Mouse (Mus musculus) urinary bladder, postnatal 36 days (tissue): Measurements from ENCODE around the gene Pik3c2a.

Source experiments
- DNase-seq, 2 experiments: peaks; one replicate each; pipeline ENCODE4 v3.0.0; 2022; ENCODE audit warnings: low spot score in 2 of 2, mixed read lengths in 1 of 2

Pik3c2a gene

DNA sequence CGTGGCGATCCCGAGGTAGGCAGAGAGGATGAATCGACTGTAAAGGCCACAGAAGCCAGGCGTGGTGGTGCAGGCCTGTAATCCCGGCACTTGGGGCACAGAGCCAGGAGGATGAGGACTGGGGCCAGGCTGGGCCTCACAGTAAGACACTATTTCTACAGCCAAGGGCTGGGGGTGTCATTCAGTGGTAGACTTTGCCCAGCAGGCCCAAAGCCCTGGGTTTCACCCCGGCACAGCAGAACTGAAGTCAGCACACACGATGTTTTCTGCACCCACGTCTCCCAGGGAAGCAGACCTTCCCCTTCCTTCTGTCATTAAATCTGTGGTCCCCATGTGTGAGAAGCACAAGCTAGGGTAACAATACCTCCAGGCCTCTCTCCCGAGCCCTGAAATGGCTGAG lies 144.9 kb downstream of the Pik3c2a start:
- no peak for DNase-seq

DNA sequence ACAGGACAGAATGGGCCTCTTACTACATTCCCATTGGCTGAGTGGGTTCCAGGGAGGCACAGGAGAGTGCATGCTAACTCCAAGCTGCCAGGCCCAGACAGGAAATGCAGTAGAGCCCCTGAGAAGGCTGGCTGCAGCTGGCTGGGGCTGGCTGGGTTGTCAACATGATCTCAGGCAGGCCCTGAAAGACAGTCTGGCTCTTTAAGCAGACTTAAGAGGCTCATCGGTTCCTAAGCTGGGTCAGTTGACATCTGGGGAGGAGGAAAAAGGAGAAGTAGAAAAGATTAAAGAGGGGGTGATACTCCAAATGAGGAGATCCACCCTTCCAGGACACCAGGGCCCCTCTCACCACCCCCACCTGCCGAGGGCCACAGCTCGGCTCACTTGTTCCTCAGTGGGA lies 148.3 kb downstream of the Pik3c2a start:
- no peak for DNase-seq

DNA sequence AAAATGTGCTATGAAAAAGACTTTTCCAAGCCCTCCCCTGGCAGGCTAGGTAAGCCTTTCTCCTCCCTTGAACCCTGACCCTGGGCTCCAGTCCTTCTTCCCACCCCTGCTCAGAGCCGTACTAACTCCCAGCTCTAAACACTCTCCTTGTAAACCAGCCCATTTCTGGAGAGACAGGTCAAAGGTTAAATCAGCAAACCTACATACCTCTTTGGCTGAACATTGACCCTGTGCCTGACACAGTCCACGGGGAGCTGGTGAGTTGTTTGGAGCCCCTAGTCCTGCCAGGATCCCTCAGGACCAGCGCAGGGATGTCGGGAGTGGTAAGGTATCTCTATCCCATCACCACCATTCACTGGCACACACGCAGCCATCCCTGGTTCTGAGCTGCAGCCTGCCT lies 150.9 kb downstream of the Pik3c2a start:
- no peak for DNase-seq

DNA sequence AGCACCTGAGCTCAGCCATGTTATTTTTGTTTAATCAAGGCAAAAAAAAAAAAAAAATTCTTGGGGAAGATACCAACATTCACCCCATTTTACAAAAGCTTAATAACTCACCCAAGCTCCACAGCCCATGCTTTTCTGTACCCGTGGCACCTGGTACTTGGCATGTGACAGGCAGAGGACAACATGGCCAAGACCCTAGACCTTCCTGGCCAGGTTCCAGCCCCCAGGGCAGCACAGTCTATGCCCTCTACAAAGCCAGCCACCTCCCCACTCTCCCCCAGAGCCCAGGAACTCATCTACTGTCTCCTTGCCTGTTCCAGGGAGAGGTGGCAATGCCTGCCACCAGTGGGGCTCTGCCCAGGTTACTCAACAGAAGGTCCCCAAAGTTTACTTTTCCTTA lies 152.7 kb downstream of the Pik3c2a start:
- no peak for DNase-seq

DNA sequence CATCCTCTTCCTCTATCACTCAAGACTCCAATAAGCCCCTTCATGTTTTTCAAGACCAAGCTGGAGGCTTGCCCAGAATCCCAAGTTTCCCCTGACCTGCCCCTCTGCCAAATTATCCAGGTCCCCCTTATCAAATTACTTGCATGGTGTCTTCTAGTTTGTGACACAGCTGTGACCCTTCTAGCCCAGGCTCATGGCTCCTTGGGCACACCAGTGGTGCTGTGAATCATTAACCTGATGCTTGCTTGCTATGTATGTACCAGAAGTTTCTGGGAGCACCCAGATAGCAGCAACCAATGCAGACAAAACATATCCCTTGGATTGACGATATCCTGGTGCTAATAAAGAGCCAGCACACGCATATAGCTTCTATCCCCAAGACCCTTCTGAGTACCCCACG lies 154.3 kb downstream of the Pik3c2a start:
- no peak for DNase-seq

DNA sequence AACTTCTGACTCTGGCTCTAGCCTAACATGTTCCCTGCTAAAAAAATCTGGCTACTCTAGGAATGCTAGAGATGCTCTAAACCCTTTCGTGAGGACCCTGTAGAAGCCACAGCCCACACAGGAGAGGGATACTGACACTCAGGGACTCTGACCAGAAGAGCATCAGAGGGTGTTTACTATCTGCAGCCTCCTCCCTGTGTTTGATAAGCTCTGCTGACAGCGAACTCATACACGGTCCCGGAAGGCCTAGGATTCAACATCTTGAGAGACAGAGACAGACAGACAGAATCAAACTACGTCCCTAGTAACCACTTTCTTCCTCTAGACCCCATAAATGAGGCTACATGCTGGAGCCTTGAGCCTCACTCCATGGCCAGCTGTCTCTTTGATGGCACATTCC lies 155.3 kb downstream of the Pik3c2a start:
- DNase-seq: no peak
